ENCODE assay signal across 9 mouse cellular contexts in the genomic region with DNA sequence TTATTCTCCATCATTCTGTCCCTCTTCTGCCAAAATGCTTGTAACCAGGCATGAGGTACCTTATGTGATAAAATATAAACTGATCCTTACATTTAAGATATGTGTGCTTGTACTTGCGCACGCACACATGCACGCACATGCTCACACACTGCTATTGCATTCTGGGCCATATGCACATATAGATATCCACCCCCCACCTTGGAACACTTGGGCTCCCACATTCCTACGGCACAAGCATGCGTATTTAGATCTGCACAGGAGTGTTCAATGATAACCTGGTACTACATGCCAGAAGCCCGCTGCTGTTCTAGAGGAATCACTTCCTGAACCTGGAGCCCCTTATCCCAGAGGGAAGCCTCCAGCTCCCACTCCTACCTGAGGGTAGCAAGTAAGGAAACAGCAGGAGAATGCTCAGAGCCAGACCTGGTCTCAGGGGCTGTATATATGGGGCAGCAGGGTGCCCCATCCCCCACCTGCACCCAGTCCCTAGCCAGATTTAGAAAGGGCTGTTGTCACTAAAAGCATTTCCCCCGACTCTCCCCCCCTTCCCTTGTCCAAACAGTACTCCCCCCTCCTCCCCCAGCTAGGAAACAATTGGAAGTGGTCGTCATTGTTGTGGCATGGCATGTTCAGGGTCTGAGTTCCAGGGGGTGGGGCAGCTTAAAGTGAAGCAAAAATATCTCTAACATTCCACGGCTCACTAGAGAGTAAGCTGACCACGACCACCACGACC. TPM values are rescaled to one million over a fixed set of nuclear protein-coding genes. Genes with fewer than 3 reads are reported as not detected.
DNase-seq lines count a peak whose midpoint lies in the region; ATAC-seq and TF ChIP-seq lines count a peak whose summit lies in the region.
"Had no signal": no experiment of that assay in that cellular context is flagged by ENCODE, and none has a peak within 500 bp of the region (broad histone marks: within the 10 kb centered on the region; RNA-seq: fewer than 3 reads in every experiment).

Gene Myh7 (minus strand): TSS at position 491 of the 733 bp plus-strand sequence.

- peak within 1 kb of the TSS; percentile 50 for H3K27ac ChIP-seq in left cerebral cortex, adult 2 months
- H3K27ac ChIP-seq in gastrocnemius, adult 2 months: peak within 1 kb of the TSS; percentile 16; the same call in 1 of the 2 replicates
- H3K27ac ChIP-seq in hindbrain, embryonic 11.5 days (ENCODE audit: low read depth, low read length): 0 out of 2 replicates have a peak within 1 kb of the TSS, but pooled peaks have one; percentile 48
- peak within 1 kb of the TSS; percentile 70 for H3K27ac ChIP-seq in neural tube, embryonic 13.5 days (replicated peaks)

- intact Hi-C loops in left cerebral cortex, adult 2 months (cut with DNase I): no loop called here
- intact Hi-C loops in gastrocnemius, adult 2 months (cut with DNase I): no loop called here

- TF ChIP-seq CTCF in left cerebral cortex, adult 2 months (IDR thresholded peaks at IDR 0.05): no peak
- TF ChIP-seq CTCF in gastrocnemius, adult 2 months (IDR thresholded peaks at IDR 0.05): no peak

- H3K4me2 ChIP-seq in hindbrain, embryonic 11.5 days (replicated peaks; ENCODE audit: low read depth, low read length): no peak within 1 kb of the TSS
- no peak within 1 kb of the TSS for H3K4me2 ChIP-seq in neural tube, embryonic 13.5 days

- H3K9me3 ChIP-seq in hindbrain, embryonic 11.5 days (ENCODE audit: control insufficient read depth, low read length): no peaks in the 10 kb centered on the region
- no peaks in the 10 kb centered on the region for H3K9me3 ChIP-seq in neural tube, embryonic 13.5 days

- DNase-seq in left cerebral cortex, adult 2 months (ENCODE audit: extremely low spot score in 1 of 2, low spot score in 2 of 2): no peak
- DNase-seq in left cerebral cortex, adult 11 months (ENCODE audit: low spot score): no peak
- no peak for DNase-seq in gastrocnemius, adult 2 months
- DNase-seq in hindbrain, embryonic 11.5 days (ENCODE audit: low spot score): no peak
- no peak for DNase-seq in B cell, adult 2 months
- DNase-seq in natural killer cell, adult 2 months (ENCODE audit: low spot score in 2 of 2): no peak
- DNase-seq: kidney, postnatal 36 days had no signal

- H3K36me3 ChIP-seq in hindbrain, embryonic 11.5 days (ENCODE audit: control insufficient read depth, insufficient read depth, low read length): no peaks in the 10 kb centered on the region
- no peaks in the 10 kb centered on the region for H3K36me3 ChIP-seq in neural tube, embryonic 13.5 days

- peaks cover 2% of the 10 kb centered on the region; the same call in 1 of the 2 replicates for H3K4me1 ChIP-seq in hindbrain, embryonic 11.5 days (replicated peaks; ENCODE audit: control insufficient read depth, insufficient read depth, low read length)
- H3K4me1 ChIP-seq in neural tube, embryonic 13.5 days (replicated peaks): peaks cover 21% of the 10 kb centered on the region

- H3K9ac ChIP-seq in hindbrain, embryonic 11.5 days (ENCODE audit: low read depth, low read length): 0 out of 2 replicates have a peak within 1 kb of the TSS, but pooled peaks have one; percentile 15
- H3K9ac ChIP-seq in neural tube, embryonic 13.5 days: no peak within 1 kb of the TSS

- 0 out of 2 replicates have a peak, but pooled peaks have one; percentile 27 for ATAC-seq in hindbrain, embryonic 11.5 days (ENCODE audit: low FRiP score)
- ATAC-seq in neural tube, embryonic 13.5 days (ENCODE audit: low read depth): no peak
- ATAC-seq in activated CD4-positive, CD25-positive, alpha-beta regulatory T cell, adult 4 months: no peak

- no peak within 1 kb of the TSS for H3K4me3 ChIP-seq in left cerebral cortex, adult 2 months
- peak within 1 kb of the TSS; percentile 14 for H3K4me3 ChIP-seq in gastrocnemius, adult 2 months
- no peak within 1 kb of the TSS for H3K4me3 ChIP-seq in hindbrain, embryonic 11.5 days (ENCODE audit: low read depth, low read length)
- H3K4me3 ChIP-seq in neural tube, embryonic 13.5 days: no peak within 1 kb of the TSS

- no peaks in the 10 kb centered on the region for H3K27me3 ChIP-seq in hindbrain, embryonic 11.5 days (ENCODE audit: control insufficient read depth, insufficient read depth, low read length)
- no peaks in the 10 kb centered on the region for H3K27me3 ChIP-seq in neural tube, embryonic 13.5 days

- 54% methylated on average over 11 of the region's 11 CpGs for WGBS in hindbrain, embryonic 11.5 days
- WGBS in neural tube, embryonic 13.5 days: 60% methylated on average over 11 of the region's 11 CpGs

RNA-seq across cellular contexts. Expression of gene Myh7, which starts in this region (rescaled TPM):
- total RNA-seq in left cerebral cortex, adult 2 months (2021): 10 to 100 TPM; 22.1 to 24.2 TPM
- 1,000 to 10,000 TPM in 1 of 2 experiments, 100 to 1,000 TPM in 1; 520 to 1,662 TPM for total RNA-seq in gastrocnemius, adult 2 months (2021)
- 1.8 and 3.3 TPM in 2 replicates for polyA plus RNA-seq in hindbrain, embryonic 11.5 days (2014; fragmentation: Nextera tagmentation; extraction: Ambion mirVana)
- 7.6 and 10.3 TPM in 2 replicates for polyA plus RNA-seq in neural tube, embryonic 13.5 days (2015; fragmentation: Nextera tagmentation; extraction: Ambion mirVana)
- not detected for polyA plus RNA-seq in activated CD4-positive, CD25-positive, alpha-beta regulatory T cell, adult 4 months (2017; shearing (Covaris generic))

Comparison
In these comparisons a context has a peak if more than half of its experiments do, and no peak if none do; other contexts are left out.
1. RNA of gene Myh7 (total RNA-seq): 520 to 1,662 TPM in gastrocnemius, adult 2 months; 22.1 to 24.2 TPM in left cerebral cortex, adult 2 months; every median in the first group is over 10 times any median in the second.
2. H3K27ac ChIP-seq: peak in every context shown above with its lines; median percentile 70 in neural tube, embryonic 13.5 days; 50 in left cerebral cortex, adult 2 months; 48 in hindbrain, embryonic 11.5 days; 16 in gastrocnemius, adult 2 months.